Mouse (Mus musculus): ENCODE results near the gene Arl8b. TPM values are rescaled to one million over a fixed set of nuclear protein-coding genes. Genes with fewer than 3 reads are reported as not detected.

Gene Arl8b
- total and polyA plus RNA-seq, 3 experiments = 37.7 to 120 (median 75.2) TPM

DNA sequence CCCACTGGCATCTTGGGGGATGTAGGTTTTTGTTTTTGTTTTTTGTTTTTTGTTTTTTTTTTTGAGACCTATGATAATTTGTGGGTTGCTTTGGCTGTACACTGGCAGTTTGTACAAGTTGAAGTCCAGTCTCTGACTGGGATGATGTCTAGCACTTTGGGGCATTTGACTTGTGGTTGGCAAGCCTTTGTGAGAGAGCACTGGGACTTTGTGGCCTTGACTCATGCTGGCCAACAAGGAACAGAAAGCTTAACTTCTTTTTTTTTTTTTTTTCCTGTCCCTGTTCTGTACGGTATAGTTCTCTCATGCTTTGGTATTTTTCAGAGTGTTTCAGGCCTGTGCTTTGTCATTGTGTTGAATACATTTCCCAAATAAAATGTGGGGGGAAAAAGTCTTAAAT, 49.3 kb downstream of the Arl8b start:
- peaks cover 26% of the 10 kb centered on the region for H3K79me2 ChIP-seq (ENCODE audit: control insufficient read depth, insufficient read depth, low read length, poor library complexity)
- peaks cover 14 to 38% of the 10 kb centered on the region in 2 experiments for H3K4me1 ChIP-seq (ENCODE audit: control insufficient read depth in 1 of 2, insufficient read depth in 2 of 2, low read length in 2 of 2)
- peaks cover 0 to 34% of the 10 kb centered on the region in 2 experiments; a peak in 3 of 4 replicates for H3K36me3 ChIP-seq (ENCODE audit: control insufficient read depth in 1 of 2, insufficient read depth in 2 of 2, low read length in 2 of 2)
- no peaks in the 10 kb centered on the region for H3K9me3 ChIP-seq (replicated peaks; ENCODE audit: insufficient read depth, low read length)
- H3K4me3 ChIP-seq (ENCODE audit: control insufficient read depth in 1 of 2, insufficient read depth in 1 of 2, low read depth in 2 of 2, low read length in 2 of 2) = no peak overlapping the region
- TF ChIP-seq BHLHE40 (IDR thresholded peaks at IDR 0.05; ENCODE audit: borderline replicate concordance, low read depth, low read length) (no peak), RCOR1 (IDR thresholded peaks at IDR 0.05; ENCODE audit: low read depth, low read length) (no peak), ZMIZ1 (IDR thresholded peaks at IDR 0.05; ENCODE audit: low read depth, low read length) (no peak), POLR2AphosphoS5 (IDR thresholded peaks at IDR 0.05; ENCODE audit: borderline replicate concordance, low read depth, low read length) (no peak), USF1 (IDR thresholded peaks at IDR 0.05; ENCODE audit: low read depth, low read length) (no peak), UBTF (IDR thresholded peaks at IDR 0.05; ENCODE audit: borderline replicate concordance, insufficient read depth, low read depth, low read length) (no peak), KAT2A (conservative IDR thresholded peaks at IDR 0.05; ENCODE audit: low read depth, low read length) (no peak), ZNF384 (IDR thresholded peaks at IDR 0.05; ENCODE audit: low read depth, low read length) (peak; percentile 66; the same call in 1 of the 2 replicates)
- H3K27ac ChIP-seq (ENCODE audit: control insufficient read depth, low read depth, low read length) = no peak overlapping the region
- H3K9ac ChIP-seq (ENCODE audit: control insufficient read depth, low read depth, low read length, poor library complexity, severe bottlenecking) = no peak overlapping the region
- no peak for DNase-seq (ENCODE audit: low read depth, low spot score)
- H3K27me3 ChIP-seq (ENCODE audit: control insufficient read depth in 1 of 2, insufficient read depth in 2 of 2, low read length in 2 of 2) = no peaks in the 10 kb centered on the region

DNA sequence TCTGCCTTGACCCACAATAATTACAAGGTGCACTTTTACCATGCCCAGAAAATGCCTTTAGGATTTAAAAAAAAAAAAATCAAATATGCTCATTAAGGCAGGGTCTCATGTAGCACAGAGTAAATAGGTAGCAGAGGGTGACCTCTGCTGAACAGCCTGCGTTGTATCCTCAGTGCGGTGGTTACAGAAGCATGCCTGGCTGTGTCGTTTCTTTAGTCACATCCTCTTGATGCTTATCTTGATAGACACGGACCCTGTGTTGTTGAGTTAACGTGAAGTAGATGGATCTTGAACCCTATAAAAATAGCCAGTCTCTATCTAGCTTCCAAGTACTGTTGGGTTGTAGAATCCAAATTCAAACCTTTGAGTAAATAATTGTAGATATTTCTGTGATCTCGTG, 50.1 kb downstream of the Arl8b start:
- TF ChIP-seq NELFE (IDR thresholded peaks at IDR 0.05; ENCODE audit: low read depth, low read length) = no peak
- no peak for TF ChIP-seq JUND (IDR thresholded peaks at IDR 0.05; ENCODE audit: low read depth, low read length)
- peak; percentile 13 to 27; a peak in 2 of 4 replicates for TF ChIP-seq EP300 (IDR thresholded peaks at IDR 0.05; ENCODE audit: low read depth in 1 of 2, low read length in 2 of 2)
- TF ChIP-seq GATA1 (IDR thresholded peaks at IDR 0.05; ENCODE audit: low read depth, low read length) = peak; percentile 52
- peaks cover 7 to 32% of the 10 kb centered on the region in 2 experiments for H3K36me3 ChIP-seq (ENCODE audit: control insufficient read depth in 1 of 2, insufficient read depth in 2 of 2, low read length in 2 of 2)
- peak; percentile 39 for DNase-seq (ENCODE audit: low read depth, low spot score)
- H3K79me2 ChIP-seq (ENCODE audit: control insufficient read depth, insufficient read depth, low read length, poor library complexity) = peaks cover 26% of the 10 kb centered on the region
- no peak overlapping the region for H3K27ac ChIP-seq (ENCODE audit: control insufficient read depth, low read depth, low read length)
- no peaks in the 10 kb centered on the region for H3K27me3 ChIP-seq (ENCODE audit: control insufficient read depth in 1 of 2, insufficient read depth in 2 of 2, low read length in 2 of 2)
- no peak overlapping the region for H3K4me3 ChIP-seq (ENCODE audit: control insufficient read depth in 1 of 2, insufficient read depth in 1 of 2, low read depth in 2 of 2, low read length in 2 of 2)
- no peak overlapping the region for H3K9ac ChIP-seq (ENCODE audit: control insufficient read depth, low read depth, low read length, poor library complexity, severe bottlenecking)
- peaks cover 14 to 35% of the 10 kb centered on the region in 2 experiments for H3K4me1 ChIP-seq (ENCODE audit: control insufficient read depth in 1 of 2, insufficient read depth in 2 of 2, low read length in 2 of 2)
- no peaks in the 10 kb centered on the region for H3K9me3 ChIP-seq (replicated peaks; ENCODE audit: insufficient read depth, low read length)

DNA sequence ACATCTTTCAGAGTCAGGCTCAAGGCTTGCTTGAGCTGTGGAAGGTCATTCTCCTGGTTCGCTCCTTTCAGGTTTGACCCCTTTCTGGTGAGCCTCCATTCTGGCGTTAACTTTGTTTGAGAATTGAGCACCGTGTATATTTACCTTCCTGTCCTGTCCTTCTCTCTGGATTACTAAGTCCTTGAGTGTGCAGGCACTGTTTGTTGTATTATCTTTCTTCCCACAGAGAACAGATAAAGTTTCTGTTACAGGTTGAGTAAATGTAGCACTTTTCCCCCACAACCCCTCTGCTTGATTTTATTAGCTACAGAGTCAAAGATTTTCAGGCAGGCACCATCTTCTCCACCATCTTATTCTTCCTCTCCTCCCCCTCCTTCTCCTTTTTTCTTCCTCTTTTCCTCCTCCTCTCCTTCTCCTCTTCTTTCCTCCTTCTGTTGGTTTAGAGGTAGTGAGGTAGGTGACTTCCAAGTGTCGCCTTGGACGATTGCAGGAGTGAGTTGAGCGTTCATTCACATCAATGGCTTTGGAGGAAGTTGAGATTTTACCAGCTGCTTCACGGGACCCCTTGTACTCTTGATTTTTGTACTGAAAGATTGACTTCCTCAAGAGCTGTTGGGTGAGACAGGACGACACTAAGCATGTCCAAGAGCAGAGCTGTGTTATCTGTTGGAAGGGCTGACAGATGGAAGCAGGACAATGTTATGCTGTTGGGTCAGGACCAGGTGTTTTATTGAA, 51.2 kb downstream of the Arl8b start:
- Histone ChIP-seq H3K4me1 (ENCODE audit: control insufficient read depth in 1 of 2, insufficient read depth in 2 of 2, low read length in 2 of 2) (peaks cover 14 to 35% of the 10 kb centered on the region in 2 experiments), H3K9me3 (replicated peaks; ENCODE audit: insufficient read depth, low read length) (no peaks in the 10 kb centered on the region), H3K9ac (ENCODE audit: control insufficient read depth, low read depth, low read length, poor library complexity, severe bottlenecking) (no peak overlapping the region), H3K27me3 (ENCODE audit: control insufficient read depth in 1 of 2, insufficient read depth in 2 of 2, low read length in 2 of 2) (no peaks in the 10 kb centered on the region), H3K27ac (ENCODE audit: control insufficient read depth, low read depth, low read length) (peak overlapping the region; percentile 29; the same call in 1 of the 2 replicates), H3K36me3 (ENCODE audit: control insufficient read depth in 1 of 2, insufficient read depth in 2 of 2, low read length in 2 of 2) (peaks cover 10 to 32% of the 10 kb centered on the region in 2 experiments), H3K4me3 (ENCODE audit: control insufficient read depth in 1 of 2, insufficient read depth in 1 of 2, low read depth in 2 of 2, low read length in 2 of 2) (no peak overlapping the region), H3K79me2 (ENCODE audit: control insufficient read depth, insufficient read depth, low read length, poor library complexity) (peaks cover 21% of the 10 kb centered on the region)
- peak; percentile 42 for DNase-seq (ENCODE audit: low read depth, low spot score)
- TF ChIP-seq EP300 (IDR thresholded peaks at IDR 0.05; ENCODE audit: low read depth in 1 of 2, low read length in 2 of 2) = no peak
- TF ChIP-seq ELF1 (IDR thresholded peaks at IDR 0.05; ENCODE audit: low read depth, low read length) = no peak
- no peak for TF ChIP-seq POLR2AphosphoS5 (IDR thresholded peaks at IDR 0.05; ENCODE audit: borderline replicate concordance, low read depth, low read length)
